Mouse (Mus musculus): ENCODE results near the gene Ift52. TPM values are rescaled to one million over a fixed set of nuclear protein-coding genes. Genes with fewer than 3 reads are reported as not detected.

Gene Ift52
- polyA plus RNA-seq, 1 experiment, result 37.5 TPM

GRCm38 (mm10) chr2:162975157-162975775 lies 41.9 kb upstream of the Ift52 start:
- no peaks in the 10 kb centered on the region for H3K27me3 ChIP-seq (replicated peaks; ENCODE audit: control insufficient read depth, insufficient read depth, low read length)
- no peaks in the 10 kb centered on the region for H3K36me3 ChIP-seq (ENCODE audit: control insufficient read depth, insufficient read depth, low read length)
- peaks cover 5% of the 10 kb centered on the region for H3K4me1 ChIP-seq (ENCODE audit: control insufficient read depth, insufficient read depth, low read length)
- 68% methylated on average over 11 of the region's 11 CpGs for WGBS
- peak overlapping the region; percentile 8; the same call in 1 of the 2 replicates for H3K27ac ChIP-seq (ENCODE audit: insufficient read depth, low read depth, low read length)
- TF ChIP-seq CTCF (conservative IDR thresholded peaks at IDR 0.05; ENCODE audit: insufficient read depth, insufficient read length, low read depth, low read length) (no peak), POLR2A (IDR thresholded peaks at IDR 0.05; ENCODE audit: low read depth, low read length) (no peak)
- no peak for DNase-seq
- no peak overlapping the region for H3K4me3 ChIP-seq (ENCODE audit: insufficient read depth, low read depth, low read length)

- Histone ChIP-seq H3K4me1 (ENCODE audit: control insufficient read depth, insufficient read depth, low read length) (peaks cover 7% of the 10 kb centered on the region), H3K4me3 (ENCODE audit: insufficient read depth, low read depth, low read length) (no peak overlapping the region), H3K27me3 (replicated peaks; ENCODE audit: control insufficient read depth, insufficient read depth, low read length) (no peaks in the 10 kb centered on the region), H3K36me3 (ENCODE audit: control insufficient read depth, insufficient read depth, low read length) (no peaks in the 10 kb centered on the region), H3K27ac (ENCODE audit: insufficient read depth, low read depth, low read length) (peak overlapping the region; percentile 27; the same call in 1 of the 2 replicates)
- DNase-seq, result peak; percentile 84
- TF ChIP-seq POLR2A (IDR thresholded peaks at IDR 0.05; ENCODE audit: low read depth, low read length), result no peak
- 50% methylated on average over 4 of the region's 4 CpGs for WGBS
Observed at GRCm38 (mm10) chr2:162976001-162976400, 41.2 kb upstream of the Ift52 start.

- Histone ChIP-seq H3K4me1 (ENCODE audit: control insufficient read depth, insufficient read depth, low read length) (peaks cover 18% of the 10 kb centered on the region), H3K27ac (ENCODE audit: insufficient read depth, low read depth, low read length) (peak overlapping the region; percentile 89), H3K27me3 (replicated peaks; ENCODE audit: control insufficient read depth, insufficient read depth, low read length) (no peaks in the 10 kb centered on the region), H3K4me3 (ENCODE audit: insufficient read depth, low read depth, low read length) (no peak overlapping the region), H3K36me3 (ENCODE audit: control insufficient read depth, insufficient read depth, low read length) (no peaks in the 10 kb centered on the region)
- no peak for TF ChIP-seq CTCF (conservative IDR thresholded peaks at IDR 0.05; ENCODE audit: insufficient read depth, insufficient read length, low read depth, low read length)
- WGBS, result 47% methylated on average over 6 of the region's 6 CpGs
- DNase-seq, result peak; percentile 91
Observed at GRCm38 (mm10) chr2:162984381-162984780, 32.8 kb upstream of the Ift52 start.

- peaks cover 16% of the 10 kb centered on the region for H3K4me1 ChIP-seq (ENCODE audit: control insufficient read depth, insufficient read depth, low read length)
- no peaks in the 10 kb centered on the region for H3K27me3 ChIP-seq (replicated peaks; ENCODE audit: control insufficient read depth, insufficient read depth, low read length)
- DNase-seq, result peak; percentile 97
- 7% methylated on average over 3 of the region's 3 CpGs for WGBS
- H3K4me3 ChIP-seq (ENCODE audit: insufficient read depth, low read depth, low read length), result no peak overlapping the region
- TF ChIP-seq POLR2A (IDR thresholded peaks at IDR 0.05; ENCODE audit: low read depth, low read length), result no peak
- TF ChIP-seq CTCF (conservative IDR thresholded peaks at IDR 0.05; ENCODE audit: insufficient read depth, insufficient read length, low read depth, low read length), result no peak
- peak overlapping the region; percentile 95; the same call in 1 of the 2 replicates for H3K27ac ChIP-seq (ENCODE audit: insufficient read depth, low read depth, low read length)
- H3K36me3 ChIP-seq (ENCODE audit: control insufficient read depth, insufficient read depth, low read length), result no peaks in the 10 kb centered on the region
Observed at GRCm38 (mm10) chr2:162985923-162986322, 31.2 kb upstream of the Ift52 start.

- H3K36me3 ChIP-seq (ENCODE audit: control insufficient read depth, insufficient read depth, low read length), result no peaks in the 10 kb centered on the region
- H3K4me3 ChIP-seq (ENCODE audit: insufficient read depth, low read depth, low read length), result no peak overlapping the region
- peaks cover 16% of the 10 kb centered on the region for H3K4me1 ChIP-seq (ENCODE audit: control insufficient read depth, insufficient read depth, low read length)
- no peak for DNase-seq
- TF ChIP-seq CTCF (conservative IDR thresholded peaks at IDR 0.05; ENCODE audit: insufficient read depth, insufficient read length, low read depth, low read length) (no peak), POLR2A (IDR thresholded peaks at IDR 0.05; ENCODE audit: low read depth, low read length) (no peak)
- H3K27ac ChIP-seq (ENCODE audit: insufficient read depth, low read depth, low read length), result peak overlapping the region; percentile 95
- 34% methylated on average over 3 of the region's 3 CpGs for WGBS
- H3K27me3 ChIP-seq (replicated peaks; ENCODE audit: control insufficient read depth, insufficient read depth, low read length), result no peaks in the 10 kb centered on the region
Observed at GRCm38 (mm10) chr2:162986764-162987163, 30.4 kb upstream of the Ift52 start.

GRCm38 (mm10) chr2:162987218-162987617 lies 29.9 kb upstream of the Ift52 start, which contains the start of gene Sgk2:
Gene Sgk2, plus strand, starts transcription at chr2:162987330.
- TF ChIP-seq POLR2A (IDR thresholded peaks at IDR 0.05; ENCODE audit: low read depth, low read length) (peak; percentile 84), CTCF (conservative IDR thresholded peaks at IDR 0.05; ENCODE audit: insufficient read depth, insufficient read length, low read depth, low read length) (no peak)
- Histone ChIP-seq H3K27ac (ENCODE audit: insufficient read depth, low read depth, low read length) (peak within 1 kb of the TSS; percentile 95), H3K27me3 (replicated peaks; ENCODE audit: control insufficient read depth, insufficient read depth, low read length) (no peaks in the 10 kb centered on the region), H3K4me3 (ENCODE audit: insufficient read depth, low read depth, low read length) (peak within 1 kb of the TSS; percentile 56), H3K36me3 (ENCODE audit: control insufficient read depth, insufficient read depth, low read length) (no peaks in the 10 kb centered on the region), H3K4me1 (ENCODE audit: control insufficient read depth, insufficient read depth, low read length) (peaks cover 16% of the 10 kb centered on the region)
- peak; percentile 97 for DNase-seq
- WGBS, result 15% methylated on average over 8 of the region's 8 CpGs

GRCm38 (mm10) chr2:162988235-162988634 lies 28.9 kb upstream of the Ift52 start:
- TF ChIP-seq POLR2A (IDR thresholded peaks at IDR 0.05; ENCODE audit: low read depth, low read length), result no peak
- no peak for TF ChIP-seq CTCF (conservative IDR thresholded peaks at IDR 0.05; ENCODE audit: insufficient read depth, insufficient read length, low read depth, low read length)
- Histone ChIP-seq H3K4me1 (ENCODE audit: control insufficient read depth, insufficient read depth, low read length) (peaks cover 19% of the 10 kb centered on the region), H3K36me3 (ENCODE audit: control insufficient read depth, insufficient read depth, low read length) (no peaks in the 10 kb centered on the region), H3K4me3 (ENCODE audit: insufficient read depth, low read depth, low read length) (peak overlapping the region; percentile 52), H3K27me3 (replicated peaks; ENCODE audit: control insufficient read depth, insufficient read depth, low read length) (no peaks in the 10 kb centered on the region), H3K27ac (ENCODE audit: insufficient read depth, low read depth, low read length) (peak overlapping the region; percentile 95)
- WGBS, result 39% methylated on average over 4 of the region's 4 CpGs
- DNase-seq, result no peak
